Mouse (Mus musculus): ENCODE results near the gene Stk24.

The Stk24 gene

GRCm38 (mm10) chr14:121310325-121311080 lies 69.3 kb downstream of the Stk24 start:
- no peak for DNase-seq

- DNase-seq = no peak
Measured at GRCm38 (mm10) chr14:121309909-121310308, 69.9 kb downstream of the Stk24 start.

- DNase-seq = no peak
Measured at GRCm38 (mm10) chr14:121305316-121306064, 74.3 kb downstream of the Stk24 start.

GRCm38 (mm10) chr14:121304523-121304922 lies 75.3 kb downstream of the Stk24 start:
- no peak for DNase-seq

GRCm38 (mm10) chr14:121299093-121299492 lies 80.7 kb downstream of the Stk24 start:
- no peak for DNase-seq

GRCm38 (mm10) chr14:121298537-121298936 lies 81.3 kb downstream of the Stk24 start:
- DNase-seq = no peak

- no peak for DNase-seq
Measured at GRCm38 (mm10) chr14:121297103-121297502, 82.7 kb downstream of the Stk24 start.

GRCm38 (mm10) chr14:121294484-121294883 lies 85.3 kb downstream of the Stk24 start:
- DNase-seq = no peak

GRCm38 (mm10) chr14:121292391-121292790 lies 87.4 kb downstream of the Stk24 start:
- DNase-seq = no peak

GRCm38 (mm10) chr14:121291881-121292280 lies 87.9 kb downstream of the Stk24 start:
- no peak for DNase-seq

- no peak for DNase-seq
Measured at GRCm38 (mm10) chr14:121285379-121286120, 94.3 kb downstream of the Stk24 start.

GRCm38 (mm10) chr14:121281336-121281710 lies 98.5 kb downstream of the Stk24 start:
- DNase-seq = no peak

GRCm38 (mm10) chr14:121280601-121281335 lies 99.0 kb downstream of the Stk24 start:
- DNase-seq = no peak

- DNase-seq = peak; percentile 78
Measured at GRCm38 (mm10) chr14:121279106-121279505, 100.7 kb downstream of the Stk24 start.

- no peak for DNase-seq
Measured at GRCm38 (mm10) chr14:121276016-121276415, 103.8 kb downstream of the Stk24 start.

- no peak for DNase-seq
Measured at GRCm38 (mm10) chr14:121274985-121275384, 104.8 kb downstream of the Stk24 start.

- no peak for DNase-seq
Measured at GRCm38 (mm10) chr14:121270490-121270889, 109.3 kb downstream of the Stk24 start.

GRCm38 (mm10) chr14:121267801-121268200 lies 112.0 kb downstream of the Stk24 start:
- DNase-seq = no peak

GRCm38 (mm10) chr14:121264453-121264852 lies 115.4 kb downstream of the Stk24 start:
- DNase-seq = no peak

- no peak for DNase-seq
Measured at GRCm38 (mm10) chr14:121263912-121264311, 115.9 kb downstream of the Stk24 start.

- DNase-seq = no peak
Measured at GRCm38 (mm10) chr14:121262606-121263005, 117.2 kb downstream of the Stk24 start.

- peak; percentile 27 for DNase-seq
Measured at GRCm38 (mm10) chr14:121261229-121261879, 118.5 kb downstream of the Stk24 start.

Data from thymus, postnatal 25 days (tissue).